Mouse (Mus musculus): Measurements from ENCODE around the gene Ticam1.
A peak's percentile ranks its signal among the peaks of the same experiment; 100 is the strongest.

Gene Ticam1

DNA sequence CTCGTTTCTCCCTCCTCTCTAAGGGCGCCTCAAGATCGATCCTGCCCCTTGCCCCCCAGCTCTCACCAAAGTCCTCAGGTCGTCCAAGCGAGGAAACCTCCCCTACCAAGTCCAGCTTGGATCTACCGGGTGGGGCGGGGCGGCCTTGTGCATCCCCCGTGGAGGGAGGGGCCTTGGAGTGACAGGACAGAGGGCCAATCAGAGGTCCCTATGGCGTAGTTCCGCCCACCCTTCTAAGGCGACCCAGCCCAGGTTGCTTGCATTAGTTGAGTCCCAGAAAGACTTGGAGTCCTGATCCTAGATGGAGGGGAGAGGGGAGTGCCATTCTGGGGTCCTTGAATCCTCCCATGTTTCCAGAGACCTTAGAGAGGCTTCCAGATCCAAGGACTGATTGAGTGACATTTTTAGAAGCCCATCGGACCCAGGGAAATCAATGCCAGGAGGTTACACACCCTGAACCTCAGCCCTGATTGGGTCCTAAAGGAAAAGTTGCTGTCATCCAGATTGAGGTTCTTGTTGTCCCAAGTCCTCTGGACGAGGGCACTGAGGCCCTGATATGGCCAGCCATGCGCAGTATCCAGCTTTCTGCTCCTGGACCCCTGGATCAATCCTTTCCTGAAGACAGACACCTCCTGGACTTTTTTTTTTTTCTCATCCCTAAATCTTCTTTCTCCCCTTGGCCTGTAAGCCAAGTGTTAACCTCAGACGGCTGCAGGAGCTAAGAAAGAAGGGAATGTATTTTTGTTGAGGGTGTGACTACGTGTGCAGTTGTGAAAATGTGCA is 14.0 kb upstream of the Ticam1 start:
- peak; percentile 98 to 99 for DNase-seq (ENCODE audit: low spot score in 2 of 2)

DNA sequence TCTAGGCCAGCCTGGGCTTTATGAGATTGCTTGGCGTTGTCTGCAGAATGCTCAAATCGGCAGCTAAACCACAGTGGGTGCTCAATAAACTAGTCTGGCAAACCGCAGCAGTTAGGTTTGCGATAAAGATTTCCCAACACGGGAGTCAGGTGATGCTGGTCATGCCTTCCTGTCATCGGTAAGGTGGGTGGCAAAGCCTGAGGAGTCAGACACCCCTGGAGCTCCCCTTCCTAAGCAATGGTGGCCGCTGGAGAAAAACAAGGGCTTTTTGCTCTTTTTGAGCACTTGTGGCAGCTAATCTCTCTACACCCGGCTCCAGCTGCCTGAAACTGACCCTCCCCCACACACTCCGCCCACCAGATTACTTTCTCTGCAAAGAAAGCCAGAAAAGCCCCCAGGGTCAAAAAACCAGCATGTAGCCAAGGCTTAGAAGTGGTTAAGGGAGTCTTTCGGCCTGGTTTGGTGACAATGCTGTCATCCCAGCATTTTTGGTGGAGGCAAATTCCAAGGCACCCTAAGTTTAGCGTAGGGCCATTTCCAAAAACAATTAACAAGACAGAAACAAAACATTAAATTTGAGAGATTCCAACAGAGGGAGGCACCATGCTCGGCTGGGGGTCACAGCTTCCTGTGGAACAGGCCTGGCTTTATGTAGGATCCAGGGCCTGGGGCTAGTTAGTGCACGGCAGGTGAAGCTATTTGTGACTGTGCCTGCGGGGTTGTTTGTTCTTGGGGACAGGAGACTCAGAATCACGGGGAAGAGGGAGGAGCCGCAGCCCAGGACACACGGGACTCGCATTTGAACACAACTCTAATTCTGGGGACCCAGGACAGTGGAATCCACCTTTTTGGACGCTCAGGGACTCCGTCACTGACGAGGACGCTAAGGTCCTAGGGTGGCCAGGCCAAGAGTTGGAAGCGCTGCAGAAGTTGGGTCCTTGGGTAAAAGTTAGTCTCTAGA is 13.1 kb upstream of the Ticam1 start:
- peak; percentile 64 to 76 for DNase-seq (ENCODE audit: low spot score in 2 of 2)

DNA sequence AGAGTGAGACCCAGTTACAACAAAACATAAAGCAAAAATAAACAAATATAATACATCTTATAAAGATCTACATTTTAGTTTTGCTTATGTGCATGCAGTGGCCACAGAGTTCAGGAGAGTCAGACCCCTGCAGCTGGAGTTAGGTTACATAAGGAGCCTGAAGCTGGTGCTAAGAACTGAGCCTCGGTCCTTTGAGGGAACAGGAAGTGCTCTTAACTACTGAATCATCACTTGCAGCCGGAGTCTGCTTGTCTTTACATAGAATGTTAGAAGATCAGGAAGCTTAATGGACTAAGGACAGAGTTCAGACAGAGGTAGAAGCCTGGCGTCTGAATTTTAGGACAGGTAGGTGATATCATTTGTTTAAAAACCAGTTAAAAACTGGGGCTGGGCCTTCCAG is 12.3 kb upstream of the Ticam1 start:
- no peak for DNase-seq (ENCODE audit: low spot score in 2 of 2)

DNA sequence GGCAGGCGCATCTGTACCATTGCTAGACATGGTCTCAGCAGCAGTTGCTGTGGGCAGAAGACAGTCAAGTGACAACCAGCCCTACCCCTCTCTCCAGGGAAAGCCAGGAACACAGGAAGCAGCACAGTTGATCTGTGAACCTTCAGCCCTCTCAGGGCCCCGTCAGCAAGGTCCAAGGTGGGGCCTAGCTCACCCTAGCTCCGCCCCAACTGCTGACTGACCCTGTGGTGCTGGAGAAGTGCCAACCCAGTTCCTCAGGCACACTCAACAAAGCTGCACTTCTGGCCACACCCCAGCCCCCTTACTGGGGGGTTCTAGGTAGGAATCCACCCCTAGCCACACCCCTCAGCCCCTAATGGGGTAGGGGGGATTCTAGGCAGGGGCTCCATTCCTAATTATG is 11.2 kb upstream of the Ticam1 start:
- DNase-seq (ENCODE audit: low spot score in 2 of 2) = no peak

DNA sequence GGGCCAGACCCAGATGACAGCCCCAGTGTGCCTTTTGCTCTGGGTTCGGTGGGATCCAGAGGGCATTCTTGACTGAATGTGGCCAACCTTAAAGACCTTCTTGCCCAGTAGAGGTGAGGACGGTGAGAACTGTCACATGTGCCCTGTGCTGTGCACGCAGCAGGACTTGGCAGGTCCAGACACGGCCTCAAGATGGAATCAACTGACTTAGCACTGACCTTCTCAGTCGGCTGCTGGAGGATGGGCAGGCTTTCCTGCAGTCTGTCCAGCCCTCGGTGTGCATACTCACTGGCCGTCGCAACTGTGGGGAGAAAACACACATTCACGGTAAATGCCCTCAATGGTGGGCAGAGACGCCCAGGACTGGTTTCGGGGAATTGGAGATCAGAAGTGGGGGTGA is 9.4 kb upstream of the Ticam1 start:
- DNase-seq (ENCODE audit: low spot score in 2 of 2) = no peak

- no peak for DNase-seq (ENCODE audit: low spot score in 2 of 2)
Observed at GRCm38 (mm10) chr17:56283316-56283715, 6.7 kb upstream of the Ticam1 start.

DNA sequence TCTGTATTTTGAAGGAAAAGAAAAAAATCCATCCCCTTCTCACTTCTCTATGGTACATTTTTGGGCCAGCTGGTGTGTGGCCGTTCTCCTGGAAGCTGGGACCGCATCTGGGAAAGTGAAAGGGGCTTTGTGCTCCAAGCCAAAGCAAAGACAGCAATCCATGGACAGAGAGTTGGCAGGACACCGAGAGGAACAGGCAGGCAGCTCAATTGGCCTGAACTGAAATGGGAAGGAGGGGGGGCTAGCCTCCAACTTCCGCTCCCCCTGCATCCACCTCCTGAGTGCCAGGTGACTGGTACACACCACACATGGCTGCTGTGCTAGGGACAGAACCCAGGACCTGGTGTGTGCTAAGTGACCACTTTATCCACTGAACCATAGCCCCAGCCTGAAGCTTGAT is 6.2 kb upstream of the Ticam1 start:
- no peak for DNase-seq (ENCODE audit: low spot score in 2 of 2)

DNA sequence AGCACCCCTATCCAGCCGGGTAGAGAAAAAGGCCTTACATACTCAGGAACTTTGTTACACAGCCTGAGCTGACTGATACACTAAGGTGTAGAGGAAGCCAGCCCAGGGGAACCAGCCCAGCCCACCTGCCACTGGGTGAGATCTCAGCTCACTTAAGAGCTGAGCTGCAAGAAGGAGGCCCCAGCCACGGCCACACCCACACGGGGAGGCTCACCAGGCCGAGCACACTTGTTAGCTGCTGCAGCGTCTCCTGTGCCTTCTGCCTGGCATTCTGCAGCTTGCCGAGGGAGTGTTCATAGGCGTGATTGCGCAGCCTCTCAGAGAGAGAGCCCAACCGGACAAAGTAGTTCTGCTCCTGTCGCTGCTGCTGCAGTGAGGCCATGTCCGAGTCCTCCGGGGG is 4.6 kb upstream of the Ticam1 start:
- DNase-seq (ENCODE audit: low spot score in 2 of 2) = no peak

- peak in 1 of 2 experiments; percentile 67 for DNase-seq (ENCODE audit: low spot score in 2 of 2)
Observed at GRCm38 (mm10) chr17:56279481-56280155, 3.0 kb upstream of the Ticam1 start.

DNA sequence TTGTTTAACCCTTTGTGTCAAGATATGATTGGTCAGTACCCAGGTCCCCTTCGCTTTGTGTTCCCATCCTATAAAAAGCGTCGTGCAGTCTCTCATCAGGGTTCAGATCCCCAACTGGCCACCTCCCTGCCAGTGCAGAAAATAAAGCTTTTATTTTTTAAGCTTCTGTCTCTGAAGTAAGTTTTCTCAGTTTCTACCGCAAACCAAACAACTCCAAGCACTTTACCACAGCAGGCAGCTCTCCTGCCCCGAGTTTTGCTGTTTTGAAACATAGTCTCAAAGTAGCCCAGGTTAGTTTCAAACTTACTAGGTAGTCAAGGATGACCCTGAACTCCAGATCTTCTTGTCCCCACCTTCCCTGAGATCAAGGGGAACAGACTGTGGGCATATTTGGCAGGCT is 1.8 kb upstream of the Ticam1 start:
- DNase-seq (ENCODE audit: low spot score in 2 of 2) = no peak

GRCm38 (mm10) chr17:56277567-56277893 is 944 bp upstream of the Ticam1 start:
- DNase-seq (ENCODE audit: low spot score in 2 of 2) = no peak

DNA sequence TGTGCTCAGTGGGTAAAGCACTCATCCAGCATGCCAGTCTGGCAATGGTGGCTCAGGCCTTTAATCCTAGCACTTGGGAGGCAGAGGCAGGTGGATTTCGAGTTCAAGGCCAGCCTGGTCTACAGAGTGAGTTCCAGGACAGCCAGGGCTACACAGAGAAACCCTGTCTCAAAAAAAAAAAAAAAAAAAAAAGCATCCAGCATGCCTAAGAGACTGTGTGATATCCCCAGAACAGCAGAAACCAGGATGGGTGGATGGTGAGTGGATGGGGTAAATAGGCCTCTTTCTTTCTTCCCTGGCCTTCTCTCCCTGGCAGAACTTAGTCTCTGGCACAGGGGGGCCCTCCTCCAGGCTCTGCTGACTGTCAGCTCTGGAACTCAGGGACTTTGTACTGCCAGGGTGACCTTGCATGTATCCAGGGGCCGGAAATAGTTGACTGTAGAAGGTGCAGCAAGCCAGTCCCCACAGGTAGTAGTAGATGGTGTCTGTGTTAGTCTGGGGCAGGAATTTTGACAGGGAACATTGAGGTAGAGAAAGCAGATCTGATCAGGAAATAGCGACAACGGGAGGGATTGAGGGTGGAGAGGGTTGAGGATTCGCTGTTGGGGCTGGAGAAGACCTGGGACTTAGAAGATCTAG is 625 bp downstream of the Ticam1 start:
- DNase-seq (ENCODE audit: low spot score in 2 of 2) = peak; percentile 62 to 66

GRCm38 (mm10) chr17:56273986-56274385 is 2.6 kb downstream of the Ticam1 start:
- no peak for DNase-seq (ENCODE audit: low spot score in 2 of 2)

DNA sequence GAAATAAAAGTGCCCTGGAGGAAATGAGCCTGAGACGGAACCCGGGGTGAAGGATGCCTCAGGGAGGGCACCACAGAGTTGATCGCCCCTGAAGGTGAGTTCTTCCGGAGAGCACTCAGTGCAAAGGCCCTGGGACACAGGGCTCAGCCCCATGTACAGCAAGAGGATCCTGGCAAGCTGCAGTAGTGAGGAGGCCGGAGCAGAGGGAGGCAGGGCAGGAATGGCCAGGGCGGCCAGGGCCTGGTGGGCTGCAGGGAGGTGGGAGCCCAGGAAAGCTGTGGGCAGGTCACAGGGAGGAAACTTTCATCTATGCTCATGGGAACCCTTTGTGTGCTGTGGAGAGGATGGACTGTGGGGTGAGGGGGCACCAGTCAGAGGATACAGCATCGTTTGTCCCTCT is 3.1 kb downstream of the Ticam1 start:
- no peak for DNase-seq (ENCODE audit: low spot score in 2 of 2)

GRCm38 (mm10) chr17:56272644-56273043 is 3.9 kb downstream of the Ticam1 start:
- DNase-seq (ENCODE audit: low spot score in 2 of 2) = no peak

- no peak for DNase-seq (ENCODE audit: low spot score in 2 of 2)
Observed at GRCm38 (mm10) chr17:56271609-56272253, 4.9 kb downstream of the Ticam1 start.

DNA sequence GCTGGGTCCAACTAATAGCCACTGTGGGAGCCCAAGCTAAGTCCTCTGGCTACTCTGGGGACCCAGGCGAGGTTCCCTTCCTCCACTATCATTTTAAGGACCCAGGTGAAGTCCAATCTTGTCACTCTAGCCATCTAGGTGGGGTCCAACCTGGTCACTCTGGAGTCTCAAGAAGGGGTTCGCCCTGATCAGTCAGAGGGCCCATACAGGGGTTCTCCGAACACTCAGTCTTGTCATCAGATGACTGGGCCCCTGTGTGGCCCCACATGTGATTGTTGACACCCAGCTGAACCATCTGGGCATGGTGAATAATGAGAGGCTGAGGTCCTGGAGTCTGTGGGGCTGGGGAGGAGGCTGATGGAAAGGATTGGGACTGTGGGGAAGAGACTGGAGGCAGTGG is 6.8 kb downstream of the Ticam1 start:
- no peak for DNase-seq (ENCODE audit: low spot score in 2 of 2)

DNA sequence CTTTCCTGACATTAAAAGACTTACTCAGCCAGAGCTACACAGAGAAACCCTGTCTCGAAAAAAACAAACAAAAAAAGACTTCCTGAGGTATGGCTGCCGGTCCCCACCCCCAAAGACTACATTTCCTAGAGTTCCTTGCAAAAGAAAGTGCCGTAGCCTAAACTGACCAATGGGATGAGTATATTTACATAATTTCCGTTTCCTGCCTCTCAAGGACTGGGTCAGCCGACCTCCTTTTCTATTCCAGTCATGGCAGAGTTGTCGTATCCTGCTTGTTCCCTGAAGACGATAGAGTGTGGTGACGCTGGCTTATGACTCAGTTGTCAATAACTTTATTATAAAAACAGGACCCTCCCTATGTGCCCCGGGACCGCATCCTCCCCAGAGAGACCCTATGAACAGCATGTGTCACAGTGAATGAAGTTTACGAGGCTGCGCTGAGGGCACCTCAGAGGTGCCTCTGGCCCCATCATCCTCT is 7.4 kb downstream of the Ticam1 start:
- DNase-seq (ENCODE audit: low spot score in 2 of 2) = peak; percentile 82 to 85

- DNase-seq (ENCODE audit: low spot score in 2 of 2) = no peak
Observed at GRCm38 (mm10) chr17:56266271-56266670, 10.3 kb downstream of the Ticam1 start.

GRCm38 (mm10) chr17:56265869-56266268 is 10.7 kb downstream of the Ticam1 start:
- DNase-seq (ENCODE audit: low spot score in 2 of 2) = no peak

DNA sequence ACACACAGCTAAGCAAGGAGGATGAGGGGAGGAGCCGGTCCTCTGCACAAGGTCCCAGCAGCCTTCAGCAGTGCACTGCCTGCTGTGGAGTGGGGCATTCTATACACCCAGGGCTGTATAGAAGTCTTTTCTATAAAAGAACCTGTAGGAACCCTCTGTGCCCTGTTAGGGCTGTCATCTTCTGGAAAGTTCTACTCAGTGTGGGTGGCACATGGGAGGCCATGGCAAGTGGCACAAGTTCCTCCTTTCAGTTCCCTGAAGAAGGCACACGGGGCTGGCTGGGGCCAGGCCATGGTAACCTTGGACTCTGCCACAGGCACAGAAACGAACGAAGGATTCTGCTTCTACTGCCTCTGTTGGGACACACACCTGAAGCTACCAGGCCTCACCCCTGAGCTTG is 11.6 kb downstream of the Ticam1 start:
- DNase-seq (ENCODE audit: low spot score in 2 of 2) = no peak
